Mouse (Mus musculus) induced T-regulatory cell, adult 2 months (primary cell): ENCODE results near the gene Rtn4r.

Source experiments
- DNase-seq: peaks from one replicate; pipeline ENCODE4 v3.0.0-alpha.2; 2012; ENCODE audit warnings: low read depth

The Rtn4r gene

GRCm38 (mm10) chr16:18124626-18125025 is 2.8 kb upstream of the Rtn4r start:
- no peak for DNase-seq

GRCm38 (mm10) chr16:18125131-18125530 is 2.3 kb upstream of the Rtn4r start:
- DNase-seq, result no peak

- DNase-seq, result no peak
These were observed 1.2 kb upstream of the Rtn4r start for GRCm38 (mm10) chr16:18126211-18126610.

GRCm38 (mm10) chr16:18127871-18128563 is 575 bp downstream of the Rtn4r start:
- peak; percentile 17 for DNase-seq

- DNase-seq, result no peak
These were observed 1.1 kb downstream of the Rtn4r start for GRCm38 (mm10) chr16:18128564-18128935.

- no peak for DNase-seq
These were observed 2.0 kb downstream of the Rtn4r start for GRCm38 (mm10) chr16:18129413-18129812.

- DNase-seq, result no peak
These were observed 2.8 kb downstream of the Rtn4r start for GRCm38 (mm10) chr16:18130288-18130687.

GRCm38 (mm10) chr16:18130705-18131104 is 3.3 kb downstream of the Rtn4r start:
- no peak for DNase-seq

- DNase-seq, result no peak
These were observed 4.0 kb downstream of the Rtn4r start for GRCm38 (mm10) chr16:18131245-18131939.

GRCm38 (mm10) chr16:18132026-18132425 is 4.6 kb downstream of the Rtn4r start:
- DNase-seq, result no peak

GRCm38 (mm10) chr16:18132575-18132974 is 5.1 kb downstream of the Rtn4r start:
- no peak for DNase-seq

- DNase-seq, result no peak
These were observed 5.9 kb downstream of the Rtn4r start for GRCm38 (mm10) chr16:18133133-18133920.

GRCm38 (mm10) chr16:18135196-18135595 is 7.8 kb downstream of the Rtn4r start:
- no peak for DNase-seq

- no peak for DNase-seq
These were observed 8.6 kb downstream of the Rtn4r start for GRCm38 (mm10) chr16:18136015-18136414.

GRCm38 (mm10) chr16:18144201-18144600 is 16.8 kb downstream of the Rtn4r start:
- no peak for DNase-seq

- no peak for DNase-seq
These were observed 18.0 kb downstream of the Rtn4r start for GRCm38 (mm10) chr16:18145341-18145867.

GRCm38 (mm10) chr16:18148208-18148876 is 20.9 kb downstream of the Rtn4r start:
- DNase-seq, result no peak

- DNase-seq, result no peak
These were observed 21.8 kb downstream of the Rtn4r start for GRCm38 (mm10) chr16:18149205-18149604.

GRCm38 (mm10) chr16:18152189-18152588 is 24.7 kb downstream of the Rtn4r start:
- DNase-seq, result no peak

- no peak for DNase-seq
These were observed 25.5 kb downstream of the Rtn4r start for GRCm38 (mm10) chr16:18152769-18153445.

- no peak for DNase-seq
These were observed 27.2 kb downstream of the Rtn4r start for GRCm38 (mm10) chr16:18154521-18155171.
